Mouse (Mus musculus): ENCODE measurements around the gene Fbxw9. TPM values are rescaled to one million over a fixed set of nuclear protein-coding genes. Genes with fewer than 3 reads are reported as not detected.

Fbxw9 gene
- polyA plus RNA-seq, 1 experiment, result 26.8 TPM

- H3K4me2 ChIP-seq (ENCODE audit: low read depth), result peak overlapping the region; percentile 94
- H3K27me3 ChIP-seq (ENCODE audit: control insufficient read depth, insufficient read depth, insufficient read length), result no peaks in the 10 kb centered on the region
- peaks cover 22% of the 10 kb centered on the region for H3K36me3 ChIP-seq (ENCODE audit: control insufficient read depth, insufficient read depth)
- peaks cover 47% of the 10 kb centered on the region for H3K79me2 ChIP-seq (ENCODE audit: control insufficient read depth, insufficient read depth)
- TF ChIP-seq POLR2AphosphoS2 (IDR thresholded peaks at IDR 0.05; ENCODE audit: insufficient read length, low read depth) (no peak), REST (IDR thresholded peaks at IDR 0.05; ENCODE audit: insufficient read depth, insufficient read length) (no peak), POLR2A (IDR thresholded peaks at IDR 0.05; ENCODE audit: insufficient read length, low read depth) (no peak), TCF3 (IDR thresholded peaks at IDR 0.05; ENCODE audit: insufficient read length, low read depth) (no peak), MYOD1 (IDR thresholded peaks at IDR 0.05; ENCODE audit: control insufficient read depth in 1 of 3, insufficient read length in 2 of 3, low read depth in 2 of 3) (no peak), TCF12 (IDR thresholded peaks at IDR 0.05; ENCODE audit: insufficient read depth, poor library complexity, severe bottlenecking) (no peak), E2F4 (IDR thresholded peaks at IDR 0.05; ENCODE audit: insufficient read depth) (no peak), SRF (IDR thresholded peaks at IDR 0.05; ENCODE audit: control insufficient read depth, insufficient read length, low read depth) (no peak), CEBPB (IDR thresholded peaks at IDR 0.05; ENCODE audit: insufficient read depth, poor library complexity, severe bottlenecking) (no peak), MYOG (IDR thresholded peaks at IDR 0.05; ENCODE audit: control insufficient read depth in 1 of 3, insufficient read depth in 1 of 3, insufficient read length in 2 of 3, low read depth in 2 of 3) (no peak), MAX (IDR thresholded peaks at IDR 0.05; ENCODE audit: low read depth) (no peak), USF1 (IDR thresholded peaks at IDR 0.05; ENCODE audit: low read depth) (no peak)
- peak overlapping the region; percentile 95 for H3K4me3 ChIP-seq
- H3ac ChIP-seq (ENCODE audit: control insufficient read depth, insufficient read length), result peak overlapping the region; percentile 42
Observed at GRCm38 (mm10) chr8:85036381-85036717, 23.5 kb upstream of the Fbxw9 start.

GRCm38 (mm10) chr8:85036718-85037365 is 23.0 kb upstream of the Fbxw9 start, which contains the start of gene Tnpo2:
Gene Tnpo2, plus strand, starts transcription at chr8:85036915.
- Histone ChIP-seq H3K27me3 (ENCODE audit: control insufficient read depth, insufficient read depth, insufficient read length) (no peaks in the 10 kb centered on the region), H3ac (ENCODE audit: control insufficient read depth, insufficient read length) (peak within 1 kb of the TSS; percentile 42), H3K79me2 (ENCODE audit: control insufficient read depth, insufficient read depth) (peaks cover 52% of the 10 kb centered on the region), H3K4me3 (peak within 1 kb of the TSS; percentile 95), H3K36me3 (ENCODE audit: control insufficient read depth, insufficient read depth) (peaks cover 22% of the 10 kb centered on the region), H3K4me2 (ENCODE audit: low read depth) (peak within 1 kb of the TSS; percentile 94)
- TF ChIP-seq MYOD1 (IDR thresholded peaks at IDR 0.05; ENCODE audit: control insufficient read depth in 1 of 3, insufficient read length in 2 of 3, low read depth in 2 of 3), result no peak
- no peak for TF ChIP-seq CEBPB (IDR thresholded peaks at IDR 0.05; ENCODE audit: insufficient read depth, poor library complexity, severe bottlenecking)
- peak in 1 of 3 experiments; percentile 3 for TF ChIP-seq MYOG (IDR thresholded peaks at IDR 0.05; ENCODE audit: control insufficient read depth in 1 of 3, insufficient read depth in 1 of 3, insufficient read length in 2 of 3, low read depth in 2 of 3)
- TF ChIP-seq E2F4 (IDR thresholded peaks at IDR 0.05; ENCODE audit: insufficient read depth), result peak; percentile 25
- no peak for TF ChIP-seq MAX (IDR thresholded peaks at IDR 0.05; ENCODE audit: low read depth)
- no peak for TF ChIP-seq SRF (IDR thresholded peaks at IDR 0.05; ENCODE audit: control insufficient read depth, insufficient read length, low read depth)
- TF ChIP-seq TCF3 (IDR thresholded peaks at IDR 0.05; ENCODE audit: insufficient read length, low read depth), result no peak
- no peak for TF ChIP-seq REST (IDR thresholded peaks at IDR 0.05; ENCODE audit: insufficient read depth, insufficient read length)
- peak; percentile 55 for TF ChIP-seq POLR2A (IDR thresholded peaks at IDR 0.05; ENCODE audit: insufficient read length, low read depth)
- peak; percentile 97 for TF ChIP-seq USF1 (IDR thresholded peaks at IDR 0.05; ENCODE audit: low read depth)
- peak; percentile 82 for TF ChIP-seq POLR2AphosphoS2 (IDR thresholded peaks at IDR 0.05; ENCODE audit: insufficient read length, low read depth)
- no peak for TF ChIP-seq TCF12 (IDR thresholded peaks at IDR 0.05; ENCODE audit: insufficient read depth, poor library complexity, severe bottlenecking)

GRCm38 (mm10) chr8:85037366-85037680 is 22.5 kb upstream of the Fbxw9 start:
- Histone ChIP-seq H3K4me2 (ENCODE audit: low read depth) (peak overlapping the region; percentile 70), H3K36me3 (ENCODE audit: control insufficient read depth, insufficient read depth) (peaks cover 26% of the 10 kb centered on the region), H3K4me3 (peak overlapping the region; percentile 95), H3ac (ENCODE audit: control insufficient read depth, insufficient read length) (peak overlapping the region; percentile 42), H3K79me2 (ENCODE audit: control insufficient read depth, insufficient read depth) (peaks cover 52% of the 10 kb centered on the region), H3K27me3 (ENCODE audit: control insufficient read depth, insufficient read depth, insufficient read length) (no peaks in the 10 kb centered on the region)
- TF ChIP-seq SRF (IDR thresholded peaks at IDR 0.05; ENCODE audit: control insufficient read depth, insufficient read length, low read depth) (no peak), CEBPB (IDR thresholded peaks at IDR 0.05; ENCODE audit: insufficient read depth, poor library complexity, severe bottlenecking) (no peak), MYOD1 (IDR thresholded peaks at IDR 0.05; ENCODE audit: control insufficient read depth in 1 of 3, insufficient read length in 2 of 3, low read depth in 2 of 3) (no peak), TCF3 (IDR thresholded peaks at IDR 0.05; ENCODE audit: insufficient read length, low read depth) (no peak), TCF12 (IDR thresholded peaks at IDR 0.05; ENCODE audit: insufficient read depth, poor library complexity, severe bottlenecking) (no peak), E2F4 (IDR thresholded peaks at IDR 0.05; ENCODE audit: insufficient read depth) (no peak), USF1 (IDR thresholded peaks at IDR 0.05; ENCODE audit: low read depth) (no peak), POLR2AphosphoS2 (IDR thresholded peaks at IDR 0.05; ENCODE audit: insufficient read length, low read depth) (no peak), POLR2A (IDR thresholded peaks at IDR 0.05; ENCODE audit: insufficient read length, low read depth) (no peak), REST (IDR thresholded peaks at IDR 0.05; ENCODE audit: insufficient read depth, insufficient read length) (no peak), MAX (IDR thresholded peaks at IDR 0.05; ENCODE audit: low read depth) (no peak), MYOG (IDR thresholded peaks at IDR 0.05; ENCODE audit: control insufficient read depth in 1 of 3, insufficient read depth in 1 of 3, insufficient read length in 2 of 3, low read depth in 2 of 3) (no peak)

DNA sequence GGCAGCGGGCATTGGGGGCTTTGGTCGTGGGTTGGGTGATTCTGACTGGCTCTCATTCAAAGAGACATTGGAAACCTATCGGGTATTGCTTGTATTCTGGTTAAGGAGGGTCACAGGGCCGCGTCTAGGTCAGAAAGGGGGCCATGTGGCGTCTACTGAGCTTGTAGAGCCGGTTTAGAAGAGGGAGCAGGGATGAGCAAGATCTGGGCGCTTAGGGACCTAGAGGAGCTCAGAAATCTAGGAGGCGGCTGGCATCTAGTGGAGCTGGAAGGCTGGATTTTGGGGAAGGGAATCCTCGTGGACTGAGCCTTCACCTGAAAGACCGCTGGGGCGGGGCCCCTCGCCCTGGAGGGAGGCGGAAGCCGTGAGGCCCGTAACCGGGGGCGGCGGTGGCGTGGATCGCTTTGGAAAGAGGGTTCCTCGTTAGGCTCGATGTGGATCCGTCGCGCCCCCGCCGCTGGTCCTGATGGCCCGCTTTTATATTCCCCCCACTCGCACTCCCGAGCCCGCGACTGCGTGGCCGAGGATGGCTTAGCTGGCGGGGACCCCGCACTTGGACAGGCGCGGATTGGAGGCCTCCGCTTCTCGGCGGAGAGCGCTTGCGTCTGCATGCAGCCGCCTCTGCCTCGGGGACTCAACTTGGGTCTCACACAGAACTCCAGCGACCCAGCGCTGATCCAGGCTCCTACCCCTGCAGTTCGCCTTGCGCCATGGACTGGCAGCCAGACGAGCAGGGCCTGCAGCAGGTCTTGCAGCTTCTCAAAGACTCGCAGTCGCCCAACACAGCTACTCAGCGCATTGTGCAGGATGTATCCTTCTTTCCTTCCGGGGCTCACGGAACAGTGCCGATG is 21.9 kb upstream of the Fbxw9 start:
- H3K4me2 ChIP-seq (ENCODE audit: low read depth), result peak overlapping the region; percentile 70
- peak overlapping the region; percentile 95 for H3K4me3 ChIP-seq
- peaks cover 26% of the 10 kb centered on the region for H3K36me3 ChIP-seq (ENCODE audit: control insufficient read depth, insufficient read depth)
- TF ChIP-seq POLR2AphosphoS2 (IDR thresholded peaks at IDR 0.05; ENCODE audit: insufficient read length, low read depth), result peak; percentile 31
- no peak for TF ChIP-seq CEBPB (IDR thresholded peaks at IDR 0.05; ENCODE audit: insufficient read depth, poor library complexity, severe bottlenecking)
- peak overlapping the region; percentile 42 for H3ac ChIP-seq (ENCODE audit: control insufficient read depth, insufficient read length)
- H3K79me2 ChIP-seq (ENCODE audit: control insufficient read depth, insufficient read depth), result peaks cover 50% of the 10 kb centered on the region
- no peaks in the 10 kb centered on the region for H3K27me3 ChIP-seq (ENCODE audit: control insufficient read depth, insufficient read depth, insufficient read length)

Data from myocyte (in vitro differentiated cells).